Mouse (Mus musculus) embryonic fibroblast, embryonic 13.5 days (primary cell): Measurements from ENCODE around the gene Maml2. TPM values are rescaled to one million over a fixed set of nuclear protein-coding genes. Genes with fewer than 3 reads are reported as not detected.
A peak's percentile ranks its signal among the peaks of the same experiment; 100 is the strongest.

Source experiments
- H3K27ac ChIP-seq: 2 replicates; pipeline ENCODE4 v1.5.1; 2012; ENCODE audit warnings: low read length, control low read depth, inconsistent platforms; ENCODE audit not compliant: insufficient read depth
- H3K4me1 ChIP-seq: 2 replicates; pipeline ENCODE4 v1.6.1; 2011; ENCODE audit warnings: low read length; ENCODE audit not compliant: control insufficient read depth, insufficient read depth
- H3K4me3 ChIP-seq: 2 replicates; pipeline ENCODE4 v1.5.1; 2011; ENCODE audit warnings: mild to moderate bottlenecking, control low read depth, low read length; ENCODE audit not compliant: insufficient read depth
- CTCF ChIP-seq: IDR thresholded peaks from 2 replicates; pipeline ENCODE4 v1.5.1; 2011; ENCODE audit warnings: mild to moderate bottlenecking, control low read depth, low read length, moderate library complexity, borderline replicate concordance; ENCODE audit not compliant: insufficient read depth
- POLR2A ChIP-seq: IDR thresholded peaks from 2 replicates; pipeline ENCODE4 v1.6.1; 2011; ENCODE audit warnings: low read depth, mild to moderate bottlenecking, control low read depth, low read length, moderate library complexity
- polyA plus RNA-seq: library from polyadenylated mRNA; stranded (reverse); fragments of >200 nt; gene quantifications from 2 replicates; pipeline ENCODE4 v1.2.4, GENCODE M21; 2011; ENCODE audit warnings: low read depth; ENCODE audit not compliant: missing spikeins, insufficient read length

The Maml2 gene
- polyA plus RNA-seq, 1 experiment = 27.9 TPM

DNA sequence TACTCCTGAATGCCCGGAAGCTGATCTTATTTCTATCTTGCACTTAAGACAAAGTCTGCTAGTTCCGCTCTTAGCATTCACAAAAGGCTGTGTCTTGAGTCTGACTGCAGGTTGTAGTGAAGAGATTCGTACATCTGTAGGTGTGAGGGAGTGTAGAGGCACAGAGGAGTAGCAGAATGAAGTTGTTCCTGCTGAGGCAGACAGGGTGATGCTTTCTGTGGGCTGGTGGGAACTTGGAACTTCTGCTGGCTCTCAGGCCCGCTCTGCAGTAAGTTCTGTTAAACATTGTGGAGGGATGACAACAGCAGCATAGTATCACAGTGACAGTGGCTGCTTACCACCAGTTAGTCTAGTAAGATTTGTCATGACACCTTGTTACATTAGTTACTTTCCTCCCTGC is 207.3 kb downstream of the Maml2 start:
- no peak for TF ChIP-seq POLR2A
- no peak for TF ChIP-seq CTCF
- Histone ChIP-seq H3K27ac (no peak overlapping the region), H3K4me1 (peaks cover 12% of the 10 kb centered on the region), H3K4me3 (no peak overlapping the region)

- no peak for TF ChIP-seq CTCF
- no peak for TF ChIP-seq POLR2A
- Histone ChIP-seq H3K4me1 (peaks cover 12% of the 10 kb centered on the region), H3K4me3 (no peak overlapping the region), H3K27ac (peak overlapping the region; percentile 34)
These were observed 209.4 kb downstream of the Maml2 start for GRCm38 (mm10) chr9:13506956-13507821.

DNA sequence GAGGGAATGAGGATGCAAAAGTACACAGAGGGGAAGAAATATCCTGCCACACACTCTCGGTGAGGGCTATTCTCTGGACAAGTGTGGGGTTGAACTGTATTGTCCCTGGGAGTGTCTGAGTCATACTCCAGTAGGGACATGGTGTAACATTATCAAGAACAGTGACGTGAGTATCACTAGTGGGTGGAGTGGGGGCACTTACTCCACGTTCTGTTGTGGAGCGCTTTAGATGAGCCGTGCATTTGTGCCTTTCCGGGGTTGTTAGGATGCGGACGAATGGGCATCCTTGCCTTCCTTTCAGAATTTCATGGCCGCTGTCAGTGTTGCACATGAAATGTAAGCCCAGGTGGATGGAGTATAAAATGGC is 210.0 kb downstream of the Maml2 start:
- Histone ChIP-seq H3K4me1 (peaks cover 12% of the 10 kb centered on the region), H3K4me3 (no peak overlapping the region), H3K27ac (peak overlapping the region; percentile 27; the same call in 1 of the 2 replicates)
- TF ChIP-seq CTCF (no peak), POLR2A (no peak)

GRCm38 (mm10) chr9:13509751-13510150 is 212.0 kb downstream of the Maml2 start:
- TF ChIP-seq POLR2A = no peak
- no peak for TF ChIP-seq CTCF
- H3K4me3 ChIP-seq = no peak overlapping the region
- peaks cover 12% of the 10 kb centered on the region for H3K4me1 ChIP-seq
- H3K27ac ChIP-seq = no peak overlapping the region

GRCm38 (mm10) chr9:13510621-13511369 is 213.0 kb downstream of the Maml2 start:
- no peak overlapping the region for H3K4me3 ChIP-seq
- peaks cover 12% of the 10 kb centered on the region for H3K4me1 ChIP-seq
- no peak overlapping the region for H3K27ac ChIP-seq
- no peak for TF ChIP-seq CTCF
- TF ChIP-seq POLR2A = no peak

DNA sequence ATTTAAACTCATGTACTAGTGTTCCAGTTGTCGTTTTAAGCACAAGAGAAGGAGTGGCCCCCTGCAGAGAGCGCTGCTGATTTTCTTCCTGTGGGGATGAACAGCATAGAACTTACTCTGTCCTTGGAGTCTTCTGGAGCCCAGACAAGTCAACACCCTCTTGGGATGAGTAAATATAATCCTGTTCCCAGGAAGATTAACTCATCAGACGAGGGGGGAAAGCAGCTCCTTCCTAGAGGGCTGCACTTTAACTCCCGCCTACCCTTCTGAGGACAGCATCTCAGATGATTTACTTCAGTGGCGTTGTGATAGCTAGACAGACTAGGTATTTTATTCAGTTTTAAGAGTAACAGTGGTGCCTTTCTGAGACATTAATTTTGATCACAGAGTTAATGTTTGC is 215.4 kb downstream of the Maml2 start:
- Histone ChIP-seq H3K4me1 (0 out of 2 replicates have a peak, but pooled peaks cover 3% of the 10 kb centered on the region), H3K27ac (no peak overlapping the region), H3K4me3 (no peak overlapping the region)
- TF ChIP-seq POLR2A (no peak), CTCF (no peak)

GRCm38 (mm10) chr9:13514435-13514834 is 216.7 kb downstream of the Maml2 start:
- Histone ChIP-seq H3K4me3 (no peak overlapping the region), H3K4me1 (0 out of 2 replicates have a peak, but pooled peaks cover 3% of the 10 kb centered on the region), H3K27ac (no peak overlapping the region)
- TF ChIP-seq POLR2A (no peak), CTCF (no peak)

DNA sequence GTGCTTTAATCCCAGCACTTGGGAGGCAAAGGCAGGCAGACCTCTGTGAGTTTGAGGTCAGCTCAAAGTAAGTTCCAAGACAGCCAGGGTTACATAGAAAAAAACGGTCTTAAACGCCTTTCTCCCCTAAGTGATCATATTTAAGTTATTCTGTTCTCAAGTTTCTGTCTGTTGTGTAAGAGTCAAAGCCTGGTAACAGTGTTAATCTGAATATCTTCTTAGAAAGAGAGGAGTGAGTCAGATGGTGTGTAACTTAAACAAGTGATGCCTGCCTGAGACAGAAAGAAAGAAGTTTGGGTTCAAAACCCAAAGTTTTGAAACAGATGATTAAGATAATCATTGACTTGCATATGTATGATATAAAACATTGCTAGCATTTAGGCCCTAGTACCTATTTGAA is 218.2 kb downstream of the Maml2 start:
- H3K4me1 ChIP-seq = 0 out of 2 replicates have a peak, but pooled peaks cover 3% of the 10 kb centered on the region
- no peak overlapping the region for H3K27ac ChIP-seq
- TF ChIP-seq CTCF (no peak), POLR2A (no peak)
- H3K4me3 ChIP-seq = no peak overlapping the region

DNA sequence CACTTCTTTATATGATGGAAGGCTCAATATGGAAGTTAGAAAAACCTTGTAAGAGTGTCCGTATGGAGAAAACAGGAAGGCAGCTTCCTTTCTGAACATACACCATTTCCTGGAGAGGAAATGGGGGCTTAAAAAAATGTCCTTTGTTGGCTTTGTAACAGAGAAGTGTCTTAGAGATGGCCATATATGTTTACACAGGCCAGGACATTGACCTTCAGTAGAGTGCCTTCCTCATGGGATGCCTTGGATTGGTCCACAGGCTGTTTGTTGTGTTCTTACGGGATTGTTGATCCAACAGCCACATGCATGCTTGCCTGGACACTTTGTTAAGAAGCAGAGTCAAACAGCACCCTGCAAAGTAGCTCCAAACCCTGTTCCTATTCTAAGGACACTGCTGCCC is 220.3 kb downstream of the Maml2 start:
- 0 out of 2 replicates have a peak, but pooled peaks cover 6% of the 10 kb centered on the region for H3K4me1 ChIP-seq
- H3K27ac ChIP-seq = no peak overlapping the region
- TF ChIP-seq POLR2A (no peak), CTCF (no peak)
- no peak overlapping the region for H3K4me3 ChIP-seq

DNA sequence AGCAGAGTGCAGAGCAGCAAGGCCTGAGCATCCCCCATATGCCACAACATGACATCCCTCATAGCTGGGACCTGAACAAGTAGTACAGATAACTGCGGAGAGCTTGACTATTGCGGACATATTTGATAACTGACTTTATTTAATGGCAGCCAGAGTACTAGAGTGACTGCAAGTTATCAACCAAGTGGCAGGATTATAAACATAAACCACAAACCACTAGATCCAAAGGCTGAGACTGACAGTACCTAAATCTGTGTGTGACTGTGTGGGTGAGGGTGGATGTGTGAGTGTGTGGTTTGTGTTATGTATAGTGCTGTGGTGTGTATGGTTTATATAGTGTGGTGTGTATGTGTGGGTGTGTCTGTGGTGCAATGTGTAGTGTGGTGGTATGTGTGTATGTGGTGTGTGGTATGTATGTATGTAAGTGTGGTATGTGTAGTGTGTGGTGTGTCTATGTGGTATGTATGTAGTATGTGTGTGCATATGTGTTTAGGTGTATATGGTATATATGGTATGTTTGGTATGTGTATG is 220.7 kb downstream of the Maml2 start:
- no peak overlapping the region for H3K27ac ChIP-seq
- H3K4me1 ChIP-seq = 0 out of 2 replicates have a peak, but pooled peaks cover 6% of the 10 kb centered on the region
- H3K4me3 ChIP-seq = no peak overlapping the region
- TF ChIP-seq POLR2A (no peak), CTCF (0 out of 2 replicates have a peak, but pooled peaks have one; percentile 17)
